Mouse (Mus musculus) kidney, postnatal 10 days (tissue): ENCODE results near the gene Cyp2r1.
A peak's percentile ranks its signal among the peaks of the same experiment; 100 is the strongest.
"Not testable (repeated sequence)": the region's sequence is repeated elsewhere in the genome, so short reads cannot be mapped to it uniquely, and the experiment has no call there.

Experiments
- DNase-seq: peaks from one replicate; pipeline ENCODE4 v3.0.0; 2021; ENCODE audit warnings: mixed read lengths

The Cyp2r1 gene

GRCm38 (mm10) chr7:114562531-114563241, at the start of gene Cyp2r1:
Cyp2r1 (minus strand) TSS chr7:114562972.
- peak; percentile 91 for DNase-seq

GRCm38 (mm10) chr7:114594391-114594790, 31.6 kb upstream of the Cyp2r1 start:
- not testable (repeated sequence) for DNase-seq

GRCm38 (mm10) chr7:114582441-114582840, 19.7 kb upstream of the Cyp2r1 start:
- no peak for DNase-seq

GRCm38 (mm10) chr7:114581200-114581599, 18.4 kb upstream of the Cyp2r1 start:
- DNase-seq, result no peak

GRCm38 (mm10) chr7:114580426-114580825, 17.7 kb upstream of the Cyp2r1 start:
- peak; percentile 80 for DNase-seq

GRCm38 (mm10) chr7:114577665-114578064, 14.9 kb upstream of the Cyp2r1 start:
- DNase-seq, result no peak

GRCm38 (mm10) chr7:114576931-114577330, 14.2 kb upstream of the Cyp2r1 start:
- DNase-seq, result no peak

GRCm38 (mm10) chr7:114573866-114574265, 11.1 kb upstream of the Cyp2r1 start:
- DNase-seq, result not testable (repeated sequence)

- DNase-seq, result no peak
Measured at GRCm38 (mm10) chr7:114536179-114536578, 26.6 kb downstream of the Cyp2r1 start.

GRCm38 (mm10) chr7:114526245-114526644, 36.5 kb downstream of the Cyp2r1 start:
- DNase-seq, result no peak

GRCm38 (mm10) chr7:114520122-114520521, 42.6 kb downstream of the Cyp2r1 start:
- no peak for DNase-seq

GRCm38 (mm10) chr7:114508879-114509278, 53.9 kb downstream of the Cyp2r1 start:
- no peak for DNase-seq
